Mouse (Mus musculus): ENCODE data around the gene Ehd1.

DNA sequence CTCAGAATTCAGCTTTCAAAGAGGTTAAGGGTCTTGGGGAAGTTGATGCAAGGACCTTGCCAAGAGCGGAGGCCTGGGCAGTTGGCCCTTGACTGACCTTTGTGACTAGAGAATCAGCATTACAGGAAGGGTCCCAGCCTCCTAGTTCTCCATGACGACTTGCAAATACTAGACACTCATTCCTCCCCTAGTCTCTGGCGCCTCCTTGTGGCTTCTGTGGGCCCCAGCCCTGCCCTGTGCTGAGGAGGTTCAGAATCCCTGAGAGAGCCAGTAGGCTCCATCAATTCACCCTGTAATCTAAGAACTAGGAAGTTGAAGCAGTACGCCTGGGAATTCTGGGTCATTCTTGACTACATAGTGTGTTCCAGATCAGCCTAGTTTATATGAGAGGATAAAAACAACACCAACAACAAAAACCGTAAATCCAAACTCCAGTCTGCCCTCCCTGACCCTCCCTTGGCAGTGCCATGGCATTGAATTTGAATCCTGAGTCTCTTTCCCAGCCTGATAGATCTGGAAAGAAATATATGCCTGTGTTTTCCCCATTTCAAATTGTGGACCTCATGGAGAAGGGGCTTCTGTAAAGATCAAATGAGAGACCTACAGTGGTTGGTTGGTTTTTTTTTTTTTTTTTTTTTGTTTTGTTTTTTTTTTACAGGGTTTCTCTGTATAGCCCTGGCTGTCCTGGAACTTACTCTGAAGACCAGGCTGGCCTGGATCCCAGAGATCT is 28.4 kb downstream of the Ehd1 start:
- TF ChIP-seq EP300 (IDR thresholded peaks at IDR 0.05; ENCODE audit: low read depth) = no peak; the same call in 1 of the 2 replicates
- peak; percentile 99 for TF ChIP-seq CTCF (IDR thresholded peaks at IDR 0.05; ENCODE audit: low read depth)

Measured in liver, embryonic 14.5 days (tissue).